Mouse (Mus musculus): ENCODE measurements at regions not wholly inside any gene's neighbourhood (a gene's known extent, or its start where the extent isn't known, plus 50 kb on each side); places are given as distances from the start of the nearest gene placed in this dataset.
"Not testable (repeated sequence)": the region's sequence is repeated elsewhere in the genome, so short reads cannot be mapped to it uniquely, and the experiment has no call there.

DNA sequence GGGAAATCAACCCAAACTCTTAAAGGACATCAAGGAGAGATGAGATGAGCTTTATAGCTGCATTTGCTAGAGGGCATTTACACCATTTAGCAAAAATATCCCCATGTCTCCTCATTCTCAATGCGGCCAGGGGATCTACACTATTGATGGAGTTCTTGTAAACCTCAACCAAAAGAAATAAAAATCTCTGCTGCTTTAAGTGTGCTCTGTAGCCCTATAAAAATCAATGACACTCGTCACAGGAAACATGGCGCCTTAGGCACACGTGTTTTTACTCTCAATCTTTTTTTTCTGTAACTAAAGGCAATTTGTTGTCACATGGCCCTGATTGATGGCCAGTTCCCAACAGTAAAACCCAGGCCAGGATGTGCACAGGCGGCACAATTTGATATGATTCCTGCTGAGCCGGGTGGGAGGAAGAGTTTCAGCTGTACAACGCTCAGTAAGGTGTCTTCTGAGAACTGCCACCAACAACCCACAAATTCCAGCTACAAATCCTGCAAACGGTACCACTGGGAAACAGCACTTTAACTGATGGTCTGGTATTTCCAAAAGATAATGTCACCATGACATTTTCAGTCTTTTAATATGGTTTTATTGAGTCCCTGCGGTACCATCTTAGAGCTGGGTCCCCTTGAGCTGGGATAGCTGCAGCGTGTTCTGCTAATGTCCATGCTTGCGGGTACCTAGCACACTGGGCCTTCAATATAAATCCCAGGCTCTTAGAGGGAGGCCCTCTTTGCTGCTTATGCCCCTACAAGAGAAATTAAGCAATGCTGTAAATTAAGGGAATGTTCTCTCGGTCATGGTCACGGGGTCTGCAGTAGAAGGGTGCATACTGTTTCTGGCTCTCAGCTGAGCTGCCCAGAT is 78.8 kb downstream of the Tpbg start:
- Histone ChIP-seq H3K27me3 (replicated peaks) (no peaks in the 10 kb centered on the region), H3K27ac (no peak overlapping the region), H3K9ac (no peak overlapping the region), H3K9me3 (no peaks in the 10 kb centered on the region), H3K4me2 (no peak overlapping the region), H3K4me1 (no peaks in the 10 kb centered on the region), H3K4me3 (no peak overlapping the region), H3K36me3 (replicated peaks) (no peaks in the 10 kb centered on the region)
- 87% methylated on average over 13 of the region's 13 CpGs for WGBS
- no peak for ATAC-seq (replicated peaks)

DNA sequence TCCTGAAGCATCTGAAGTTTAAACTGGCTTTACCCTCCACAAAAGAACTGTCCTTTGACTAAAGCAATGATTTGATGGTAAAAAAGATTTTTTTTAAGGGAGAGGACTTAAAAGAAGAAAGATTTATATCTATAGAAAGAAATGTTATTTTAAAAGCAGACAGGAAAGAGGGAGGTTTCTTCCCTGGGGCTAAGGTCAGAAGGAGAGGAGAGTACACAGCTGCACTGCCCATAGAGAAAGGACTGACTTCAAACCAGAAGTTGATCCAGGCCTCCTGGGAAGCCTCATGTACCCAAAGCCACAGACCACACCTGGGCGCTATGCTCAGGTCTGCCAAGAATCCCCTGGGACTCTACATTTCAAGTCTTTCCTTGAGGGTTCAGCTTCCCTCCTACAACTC is 83.1 kb downstream of the Tpbg start:
- WGBS = 79% methylated on average over 1 of the region's 1 CpGs
- Histone ChIP-seq H3K4me2 (no peak overlapping the region), H3K36me3 (replicated peaks) (no peaks in the 10 kb centered on the region), H3K9ac (no peak overlapping the region), H3K4me1 (no peaks in the 10 kb centered on the region), H3K27ac (no peak overlapping the region), H3K4me3 (no peak overlapping the region), H3K27me3 (replicated peaks) (no peaks in the 10 kb centered on the region), H3K9me3 (no peaks in the 10 kb centered on the region)
- no peak for ATAC-seq (replicated peaks)

DNA sequence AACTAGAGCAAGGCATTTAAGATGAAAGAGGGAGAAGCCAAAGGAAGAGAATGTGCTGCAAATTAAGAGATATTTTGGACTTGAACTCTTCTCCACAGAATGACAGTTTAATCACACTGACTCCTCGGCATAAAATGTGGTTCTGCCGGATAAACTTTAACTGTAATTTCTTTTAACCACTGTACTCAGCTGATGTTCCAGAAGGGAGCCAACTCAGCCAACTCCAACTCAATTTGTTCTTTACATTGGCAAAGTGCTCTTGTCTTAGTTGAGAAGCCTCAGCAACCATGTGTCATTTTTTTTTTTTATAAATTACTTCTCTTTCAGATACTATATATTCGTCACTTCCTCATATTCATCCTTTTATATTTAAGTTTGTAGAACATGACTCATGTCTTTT is 90.0 kb downstream of the Tpbg start:
- no peaks in the 10 kb centered on the region for H3K9me3 ChIP-seq

DNA sequence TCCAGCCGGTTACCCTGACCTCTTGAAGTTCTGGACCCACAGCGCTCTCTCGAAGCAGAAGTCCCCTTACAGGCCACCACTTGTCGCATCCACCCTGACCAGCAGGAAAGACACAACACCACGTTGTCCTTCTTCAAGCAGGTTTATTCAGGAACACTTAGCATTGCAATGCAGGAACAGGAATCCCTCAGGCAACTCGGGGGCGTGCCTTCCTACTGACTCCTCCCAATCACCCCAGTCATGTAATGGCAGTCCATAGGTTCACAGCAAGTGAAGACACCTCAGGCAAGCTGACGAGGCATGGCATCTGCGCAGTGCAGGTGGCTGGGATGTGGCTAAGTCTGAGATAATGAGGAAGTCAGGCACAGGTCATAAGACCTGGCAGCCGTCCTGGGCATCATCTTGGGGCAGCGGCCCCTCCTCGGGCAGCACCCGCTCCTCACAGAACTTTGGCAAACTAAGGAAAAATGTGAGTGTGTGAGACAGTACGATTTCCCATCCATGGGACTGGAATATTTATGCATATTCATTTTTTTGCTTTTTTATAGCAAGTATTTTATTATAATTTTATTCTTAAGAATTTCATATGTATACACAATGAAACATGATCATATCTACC is 101.0 kb downstream of the Tpbg start:
- WGBS = 93% methylated on average over 14 of the region's 14 CpGs
- H3K9me3 ChIP-seq; H3K4me1 ChIP-seq; H3K36me3 ChIP-seq (replicated peaks); H3K9ac ChIP-seq; H3K27ac ChIP-seq; H3K4me2 ChIP-seq; H3K27me3 ChIP-seq (replicated peaks); H3K4me3 ChIP-seq; ATAC-seq (replicated peaks): not testable (repeated sequence)

More for the DNA sequence above, 90.0 kb downstream of the Tpbg start:
- 96% methylated on average over 3 of the region's 3 CpGs for WGBS
- Histone ChIP-seq H3K9ac (no peak overlapping the region), H3K36me3 (replicated peaks) (no peaks in the 10 kb centered on the region), H3K4me3 (no peak overlapping the region), H3K4me2 (no peak overlapping the region), H3K4me1 (no peaks in the 10 kb centered on the region), H3K27me3 (replicated peaks) (no peaks in the 10 kb centered on the region), H3K27ac (no peak overlapping the region)
- ATAC-seq (replicated peaks) = no peak

DNA sequence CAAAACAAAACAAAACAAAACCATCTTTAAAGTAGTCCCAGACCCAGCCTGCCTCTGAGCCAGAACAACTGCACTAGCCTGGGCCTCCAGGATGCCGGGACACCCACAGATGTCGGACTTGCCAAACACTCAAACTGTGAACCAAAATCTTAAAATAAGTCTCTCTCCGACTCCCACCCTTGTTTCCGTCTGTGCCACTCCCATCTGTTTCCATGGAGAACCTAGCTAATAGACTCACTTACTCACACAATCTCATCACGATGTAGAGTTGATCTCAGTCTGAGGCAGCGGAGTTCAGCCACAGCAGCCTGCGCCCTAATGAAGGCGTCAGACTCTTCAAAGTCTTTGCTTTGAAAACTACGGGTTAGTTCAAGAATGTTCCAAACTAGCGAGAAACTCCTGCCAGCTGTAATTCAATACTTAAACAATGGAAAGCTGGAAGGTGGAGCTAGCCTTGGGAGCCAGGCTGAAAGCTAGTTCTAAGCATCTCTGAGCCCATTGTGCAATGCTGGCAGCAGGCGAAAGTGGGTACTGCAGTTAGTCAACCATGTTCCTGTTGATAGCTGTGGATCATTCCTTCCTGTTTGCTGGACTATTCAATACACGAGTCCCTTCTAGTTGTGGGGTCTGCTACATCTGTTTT is 106.4 kb downstream of the Tpbg start:
- H3K27me3 ChIP-seq (replicated peaks) = no peaks in the 10 kb centered on the region
- 52% methylated on average over 12 of the region's 12 CpGs for WGBS
- H3K4me2 ChIP-seq = no peak overlapping the region
- H3K27ac ChIP-seq = no peak overlapping the region
- H3K4me3 ChIP-seq = no peak overlapping the region
- ATAC-seq (replicated peaks) = no peak
- H3K4me1 ChIP-seq = no peaks in the 10 kb centered on the region
- no peaks in the 10 kb centered on the region for H3K36me3 ChIP-seq (replicated peaks)
- H3K9ac ChIP-seq = no peak overlapping the region
- no peaks in the 10 kb centered on the region for H3K9me3 ChIP-seq

DNA sequence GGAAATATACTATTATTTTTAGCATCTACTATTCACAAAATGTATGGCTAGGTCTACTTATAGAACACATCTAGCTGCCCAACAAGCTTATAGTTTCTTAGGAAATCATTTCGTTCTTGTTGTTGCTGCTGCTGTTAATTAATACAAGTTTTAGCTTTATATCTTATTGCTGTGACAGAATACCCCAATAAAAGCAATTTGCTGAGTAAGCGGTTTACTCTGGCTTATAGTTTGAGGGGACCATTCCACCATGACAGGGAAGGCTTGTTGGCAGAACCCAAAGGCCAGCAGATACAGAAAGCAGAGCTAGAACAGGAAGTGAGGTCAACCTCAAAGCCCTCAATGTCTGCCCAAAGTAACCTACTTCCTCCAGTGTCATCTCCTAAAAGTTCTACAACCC is 109.6 kb downstream of the Tpbg start:
- Histone ChIP-seq H3K9ac (no peak overlapping the region), H3K27me3 (replicated peaks) (no peaks in the 10 kb centered on the region), H3K4me2 (no peak overlapping the region), H3K27ac (no peak overlapping the region), H3K4me3 (no peak overlapping the region), H3K36me3 (replicated peaks) (no peaks in the 10 kb centered on the region), H3K4me1 (no peaks in the 10 kb centered on the region), H3K9me3 (no peaks in the 10 kb centered on the region)
- ATAC-seq (replicated peaks) = no peak
- WGBS = 91% methylated on average over 2 of the region's 2 CpGs

DNA sequence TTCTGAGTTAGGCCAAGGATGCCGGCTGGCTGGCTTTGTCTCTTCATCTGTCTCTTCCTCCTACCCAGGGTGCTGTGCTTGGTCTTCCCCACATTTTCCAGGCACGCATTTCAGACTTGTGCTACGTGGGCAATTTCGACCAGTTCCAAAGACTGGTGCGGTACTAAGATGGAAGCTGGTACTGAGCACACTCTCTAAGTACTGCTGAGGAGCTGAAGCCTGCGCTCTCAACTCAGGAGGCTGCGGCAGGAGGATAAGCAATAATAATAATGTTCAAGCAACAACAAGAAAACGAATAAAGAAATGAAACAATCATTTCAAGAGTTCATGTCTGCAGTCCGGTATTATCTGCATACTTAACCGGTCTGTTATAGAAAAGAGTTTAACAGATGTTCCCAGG is 127.9 kb downstream of the Tpbg start:
- no peak overlapping the region for H3K27ac ChIP-seq
- H3K9me3 ChIP-seq = no peaks in the 10 kb centered on the region
- H3K4me1 ChIP-seq = no peaks in the 10 kb centered on the region
- no peak overlapping the region for H3K9ac ChIP-seq
- no peaks in the 10 kb centered on the region for H3K36me3 ChIP-seq (replicated peaks)
- H3K27me3 ChIP-seq (replicated peaks) = no peaks in the 10 kb centered on the region
- no peak for ATAC-seq (replicated peaks)
- WGBS = 90% methylated on average over 10 of the region's 10 CpGs
- H3K4me2 ChIP-seq = no peak overlapping the region
- no peak overlapping the region for H3K4me3 ChIP-seq

DNA sequence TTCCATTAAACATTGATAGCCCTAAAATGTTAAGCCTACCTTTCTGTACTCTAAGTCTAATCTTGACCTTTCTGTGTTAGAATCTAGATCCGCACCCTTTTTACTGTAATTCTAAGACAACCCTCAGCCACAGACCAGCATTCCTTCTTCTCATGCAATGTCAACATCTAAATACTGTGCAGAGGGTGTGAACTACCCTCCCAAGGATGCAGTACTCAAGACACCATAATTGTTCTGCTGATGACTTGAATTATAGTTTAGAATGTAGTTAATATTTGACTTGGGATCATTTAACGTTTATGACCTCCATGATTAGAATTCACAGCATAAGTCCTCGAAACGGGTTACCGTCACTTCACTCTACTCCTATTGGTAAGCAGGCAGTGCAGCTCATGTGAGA is 139.2 kb downstream of the Tpbg start:
- Histone ChIP-seq H3K9me3 (no peaks in the 10 kb centered on the region), H3K27ac (no peak overlapping the region), H3K4me3 (no peak overlapping the region), H3K27me3 (replicated peaks) (no peaks in the 10 kb centered on the region), H3K4me2 (no peak overlapping the region), H3K36me3 (replicated peaks) (no peaks in the 10 kb centered on the region), H3K4me1 (no peaks in the 10 kb centered on the region), H3K9ac (no peak overlapping the region)
- WGBS = 96% methylated on average over 5 of the region's 5 CpGs
- no peak for ATAC-seq (replicated peaks)

DNA sequence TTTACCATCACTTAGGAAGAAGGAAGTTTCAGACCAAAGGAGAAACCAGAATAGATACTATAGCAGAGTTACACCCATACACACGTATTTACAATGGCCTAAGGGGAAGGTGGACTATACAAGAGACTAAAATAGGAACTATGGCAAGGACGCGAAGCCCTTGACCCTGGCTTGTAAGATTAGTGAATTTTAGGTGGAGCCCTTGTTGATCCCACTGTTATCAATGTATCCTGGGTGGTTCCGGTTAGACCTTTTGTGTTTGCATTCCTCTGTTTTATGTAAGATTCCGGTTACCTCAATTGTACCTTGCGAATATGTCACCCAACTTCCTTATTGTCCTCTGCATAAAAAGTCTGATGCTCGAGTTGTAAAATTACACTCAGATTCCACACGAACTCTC is 141.3 kb downstream of the Tpbg start:
- not testable (repeated sequence) for H3K4me2 ChIP-seq; H3K36me3 ChIP-seq (replicated peaks); H3K27me3 ChIP-seq (replicated peaks); H3K9me3 ChIP-seq; H3K27ac ChIP-seq; H3K9ac ChIP-seq; H3K4me1 ChIP-seq; ATAC-seq (replicated peaks); H3K4me3 ChIP-seq
- WGBS = 95% methylated on average over 8 of the region's 8 CpGs

DNA sequence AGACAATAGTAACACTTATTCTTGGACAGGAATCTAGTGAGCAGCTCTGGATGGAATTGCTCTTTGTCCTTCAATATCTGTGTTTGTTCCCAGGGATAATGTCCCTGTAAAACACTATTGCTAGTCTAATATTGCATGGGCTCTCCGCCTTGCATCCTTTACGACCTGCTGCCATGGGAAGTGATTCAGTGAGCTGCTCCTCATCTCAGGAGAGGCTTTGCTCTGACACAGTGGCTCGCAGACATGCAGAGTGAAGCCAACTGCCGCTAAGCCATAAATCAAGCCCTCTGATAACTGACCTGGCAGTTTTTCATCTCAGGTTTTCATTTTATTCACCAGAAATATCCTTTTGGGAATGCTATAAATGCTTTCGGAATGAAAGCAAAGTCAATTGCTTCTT is 143.5 kb downstream of the Tpbg start:
- 73% methylated on average over 5 of the region's 5 CpGs for WGBS
- Histone ChIP-seq H3K4me3 (no peak overlapping the region), H3K4me2 (no peak overlapping the region), H3K36me3 (replicated peaks) (no peaks in the 10 kb centered on the region), H3K9ac (no peak overlapping the region), H3K4me1 (no peaks in the 10 kb centered on the region), H3K27ac (no peak overlapping the region), H3K9me3 (no peaks in the 10 kb centered on the region), H3K27me3 (replicated peaks) (no peaks in the 10 kb centered on the region)
- no peak for ATAC-seq (replicated peaks)

DNA sequence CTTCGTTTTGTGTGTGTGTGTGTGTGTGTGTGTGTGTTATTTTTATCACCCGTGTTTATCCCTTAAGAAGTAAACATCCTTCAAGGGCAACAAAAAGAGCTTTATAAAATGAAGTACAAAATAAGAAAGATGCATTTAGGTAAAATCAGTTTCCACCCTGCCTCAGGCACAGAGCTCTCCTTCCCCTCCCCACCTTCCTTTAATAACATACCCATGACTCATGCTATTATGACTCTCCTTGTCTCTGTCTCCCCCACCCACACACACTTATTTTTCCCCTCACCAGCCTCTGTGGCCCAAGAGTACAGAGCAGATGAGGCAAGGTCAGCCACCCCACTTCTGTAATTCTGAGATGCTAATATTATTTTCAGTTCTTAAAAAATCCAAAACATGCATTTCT is 144.0 kb downstream of the Tpbg start:
- H3K4me2 ChIP-seq = no peak overlapping the region
- H3K4me1 ChIP-seq = no peaks in the 10 kb centered on the region
- no peaks in the 10 kb centered on the region for H3K9me3 ChIP-seq
- 84% methylated on average over 2 of the region's 2 CpGs for WGBS
- H3K4me3 ChIP-seq = no peak overlapping the region
- ATAC-seq (replicated peaks) = no peak
- no peak overlapping the region for H3K9ac ChIP-seq
- H3K27ac ChIP-seq = no peak overlapping the region
- H3K27me3 ChIP-seq (replicated peaks) = no peaks in the 10 kb centered on the region
- no peaks in the 10 kb centered on the region for H3K36me3 ChIP-seq (replicated peaks)

DNA sequence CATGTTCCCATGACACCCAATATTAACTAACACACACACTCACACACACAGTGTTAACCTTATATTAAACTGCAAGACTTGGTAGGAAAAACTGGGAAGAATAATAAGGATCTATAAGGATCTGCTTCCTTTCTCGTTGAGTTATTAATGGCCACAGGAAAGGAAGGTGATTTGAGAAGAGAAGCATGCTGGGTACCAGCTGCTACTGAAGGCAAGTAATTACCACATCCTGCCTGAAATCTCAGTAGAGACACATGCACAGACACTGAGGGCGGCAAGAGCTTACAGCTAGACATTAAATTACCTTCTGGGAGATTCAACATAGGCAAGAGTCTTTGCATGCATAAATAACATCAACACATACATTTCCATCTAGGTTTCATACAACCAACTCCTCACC is 160.8 kb downstream of the Tpbg start:
- WGBS = 63% methylated on average over 2 of the region's 2 CpGs
- ATAC-seq (replicated peaks) = no peak

DNA sequence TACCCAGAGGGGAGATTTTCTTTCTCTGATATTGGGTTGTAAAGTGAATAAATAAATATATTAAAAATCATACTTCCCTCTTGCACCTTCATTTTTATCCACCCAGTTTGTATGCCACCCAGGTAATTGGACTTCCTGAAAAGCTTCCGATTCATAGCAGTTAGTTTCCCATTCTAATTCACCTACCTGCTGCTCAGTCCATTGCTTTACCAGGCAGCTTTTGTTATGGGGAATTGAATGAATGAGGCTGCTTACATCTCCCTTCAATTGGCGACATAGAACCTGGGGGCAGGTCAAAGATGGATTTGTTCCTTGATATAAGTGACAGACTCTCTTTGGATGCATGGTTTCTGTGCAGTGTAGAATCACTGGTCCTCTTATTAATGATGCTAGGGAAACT is 169.5 kb downstream of the Tpbg start:
- H3K4me1 ChIP-seq = no peaks in the 10 kb centered on the region
- WGBS = 73% methylated on average over 2 of the region's 2 CpGs
- no peak overlapping the region for H3K9ac ChIP-seq
- H3K4me2 ChIP-seq = no peak overlapping the region
- H3K9me3 ChIP-seq = no peaks in the 10 kb centered on the region
- H3K27me3 ChIP-seq (replicated peaks) = no peaks in the 10 kb centered on the region
- H3K27ac ChIP-seq = no peak overlapping the region
- no peak for ATAC-seq (replicated peaks)
- no peak overlapping the region for H3K4me3 ChIP-seq
- H3K36me3 ChIP-seq (replicated peaks) = no peaks in the 10 kb centered on the region

More for the DNA sequence above, 160.8 kb downstream of the Tpbg start:
- H3K9ac ChIP-seq = no peak overlapping the region
- no peak overlapping the region for H3K4me3 ChIP-seq
- no peaks in the 10 kb centered on the region for H3K36me3 ChIP-seq (replicated peaks)
- no peak overlapping the region for H3K27ac ChIP-seq
- no peaks in the 10 kb centered on the region for H3K27me3 ChIP-seq (replicated peaks)
- no peaks in the 10 kb centered on the region for H3K9me3 ChIP-seq
- no peak overlapping the region for H3K4me2 ChIP-seq
- H3K4me1 ChIP-seq = no peaks in the 10 kb centered on the region
